Mouse (Mus musculus): ENCODE measurements around the gene Hoga1.
"Not testable (repeated sequence)": the region's sequence is repeated elsewhere in the genome, so short reads cannot be mapped to it uniquely, and the experiment has no call there.

Hoga1 gene

GRCm38 (mm10) chr19:42071886-42072608, 26.6 kb downstream of the Hoga1 start:
- no peak for DNase-seq

GRCm38 (mm10) chr19:42072802-42073201, 27.4 kb downstream of the Hoga1 start:
- no peak for DNase-seq

GRCm38 (mm10) chr19:42075051-42075450, 29.6 kb downstream of the Hoga1 start:
- no peak for DNase-seq

- DNase-seq, result no peak
Observed at GRCm38 (mm10) chr19:42075992-42076391, 30.6 kb downstream of the Hoga1 start.

GRCm38 (mm10) chr19:42078566-42078965, 33.2 kb downstream of the Hoga1 start:
- no peak for DNase-seq

GRCm38 (mm10) chr19:42079006-42079405, 33.6 kb downstream of the Hoga1 start:
- DNase-seq, result no peak

GRCm38 (mm10) chr19:42079950-42080349, 34.5 kb downstream of the Hoga1 start:
- no peak for DNase-seq

GRCm38 (mm10) chr19:42080469-42080868, 35.1 kb downstream of the Hoga1 start:
- no peak for DNase-seq

GRCm38 (mm10) chr19:42081613-42082012, 36.2 kb downstream of the Hoga1 start:
- not testable (repeated sequence) for DNase-seq

- no peak for DNase-seq
Observed at GRCm38 (mm10) chr19:42085690-42086089, 40.3 kb downstream of the Hoga1 start.

- peak; percentile 92 for DNase-seq
Observed at GRCm38 (mm10) chr19:42086166-42086565, 40.8 kb downstream of the Hoga1 start, which contains the start of gene Morn4. Gene Morn4, minus strand, starts transcription at chr19:42086357.

- DNase-seq, result peak; percentile 76
Observed at GRCm38 (mm10) chr19:42089103-42089747, 43.8 kb downstream of the Hoga1 start.

- peak; percentile 100 for DNase-seq
Observed at GRCm38 (mm10) chr19:42089748-42090595, 44.6 kb downstream of the Hoga1 start, which contains the start of gene Pi4k2a. Gene Pi4k2a, plus strand, starts transcription at chr19:42090470.

- no peak for DNase-seq
Observed at GRCm38 (mm10) chr19:42090637-42091141, 45.3 kb downstream of the Hoga1 start.

- DNase-seq, result no peak
Observed at GRCm38 (mm10) chr19:42099406-42099805, 54.0 kb downstream of the Hoga1 start.

GRCm38 (mm10) chr19:42104681-42105080, 59.3 kb downstream of the Hoga1 start:
- DNase-seq, result no peak

GRCm38 (mm10) chr19:42115783-42116335, 70.4 kb downstream of the Hoga1 start:
- no peak for DNase-seq

- DNase-seq, result no peak
Observed at GRCm38 (mm10) chr19:42118142-42118541, 72.7 kb downstream of the Hoga1 start.

- DNase-seq, result no peak
Observed at GRCm38 (mm10) chr19:42118596-42118995, 73.2 kb downstream of the Hoga1 start.

GRCm38 (mm10) chr19:42120451-42120850, 75.0 kb downstream of the Hoga1 start:
- DNase-seq, result no peak

Data from layer of hippocampus, adult 9-11 months (tissue).